Mouse (Mus musculus) liver, embryonic 11.5 days (tissue): ENCODE measurements around the gene Arhgap9. TPM values are rescaled to one million over a fixed set of nuclear protein-coding genes. Genes with fewer than 3 reads are reported as not detected.

Experiments used
- ATAC-seq: fragments of 200-750 bp; cut with Nextera tagmentation; replicated peaks from 2 replicates; pipeline ENCODE4 v1.8.0; 2017; ENCODE audit warnings: moderate number of reproducible peaks, mild to moderate bottlenecking, moderate TSS enrichment, moderate library complexity; ENCODE audit not compliant: low FRiP score
- DNase-seq: peaks from one replicate; pipeline ENCODE4 v3.0.0-alpha.2; 2017; ENCODE audit warnings: low spot score
- H3K27ac ChIP-seq: fragments of 300-500 bp; sonication (generic); 2 replicates; pipeline ENCODE4 v1.5.1; 2014; ENCODE audit warnings: mild to moderate bottlenecking, low read depth, low read length, control low read depth
- H3K27me3 ChIP-seq: fragments of 300-500 bp; sonication (generic); replicated peaks from 2 replicates; pipeline ENCODE4 v1.6.1; 2014; ENCODE audit warnings: low read length, mixed read lengths; ENCODE audit not compliant: control insufficient read depth, insufficient read depth
- H3K36me3 ChIP-seq: fragments of 300-500 bp; sonication (generic); 2 replicates; pipeline ENCODE4 v1.6.1; 2014; ENCODE audit warnings: mild to moderate bottlenecking, low read length, moderate library complexity, mixed read lengths; ENCODE audit not compliant: control insufficient read depth, insufficient read depth
- H3K4me1 ChIP-seq: fragments of 300-500 bp; sonication (generic); replicated peaks from 2 replicates; pipeline ENCODE4 v1.6.1; 2014; ENCODE audit warnings: low read length, mixed read lengths; ENCODE audit not compliant: control insufficient read depth, insufficient read depth
- H3K4me2 ChIP-seq: fragments of 300-500 bp; sonication (generic); 2 replicates; pipeline ENCODE4 v1.6.1; 2014; ENCODE audit warnings: mild to moderate bottlenecking, control low read depth, moderate library complexity
- H3K4me3 ChIP-seq: fragments of 300-500 bp; sonication (generic); 2 replicates; pipeline ENCODE4 v1.5.1; 2014; ENCODE audit warnings: low read depth, low read length, control low read depth
- H3K9ac ChIP-seq: fragments of 300-500 bp; sonication (generic); 2 replicates; pipeline ENCODE4 v1.6.1; 2014; ENCODE audit warnings: low read depth, low read length, control low read depth
- H3K9me3 ChIP-seq: fragments of 300-500 bp; sonication (generic); 2 replicates; pipeline ENCODE4 v1.6.1; 2016; ENCODE audit warnings: low read length, inconsistent platforms, mixed read lengths; ENCODE audit not compliant: control insufficient read depth
- WGBS: fragments of 180-500 bp; shearing (Covaris S2); extraction: QIAGEN DNeasy Blood & Tissue Kit; methylation state at CpG from one replicate; pipeline ENCODE4 v1.1.7; 2014; 5-methylcytosine and 5-hydroxymethylcytosine counted together
- polyA plus RNA-seq: library from polyadenylated mRNA; unstranded; fragments of >200 nt; fragmentation: Nextera tagmentation; extraction: Ambion mirVana; gene quantifications from 2 replicates; pipeline ENCODE4 v1.2.1, GENCODE M21; 2014

The Arhgap9 gene
- polyA plus RNA-seq, 1 experiment from 2014 or later: 22.0 TPM

GRCm38 (mm10) chr10:127325454-127326016 is 3.8 kb downstream of the Arhgap9 start:
- peaks cover 3% of the 10 kb centered on the region; the same call in 1 of the 2 replicates for H3K36me3 ChIP-seq
- 24% methylated on average over 14 of the region's 14 CpGs for WGBS
- H3K4me1 ChIP-seq: peaks cover 37% of the 10 kb centered on the region
- H3K27me3 ChIP-seq: peaks cover 26% of the 10 kb centered on the region
- ATAC-seq (peak; percentile 8; the same call in 1 of the 2 replicates), DNase-seq (no peak)
- no peaks in the 10 kb centered on the region for H3K9me3 ChIP-seq
- H3K9ac ChIP-seq: peak overlapping the region; percentile 85
- peak overlapping the region; percentile 97 for H3K4me2 ChIP-seq
- peak overlapping the region; percentile 60 for H3K27ac ChIP-seq
- peak overlapping the region; percentile 70 for H3K4me3 ChIP-seq

- peak overlapping the region; percentile 85 for H3K9ac ChIP-seq
- peaks cover 37% of the 10 kb centered on the region for H3K4me1 ChIP-seq
- H3K9me3 ChIP-seq: no peaks in the 10 kb centered on the region
- H3K36me3 ChIP-seq: peaks cover 3% of the 10 kb centered on the region; the same call in 1 of the 2 replicates
- ATAC-seq (peak; percentile 60), DNase-seq (peak; percentile 68)
- peak overlapping the region; percentile 70 for H3K4me3 ChIP-seq
- peak overlapping the region; percentile 97 for H3K4me2 ChIP-seq
- WGBS: under 1% methylated on average over 54 of the region's 54 CpGs
- H3K27ac ChIP-seq: peak overlapping the region; percentile 60
- H3K27me3 ChIP-seq: peaks cover 26% of the 10 kb centered on the region
Observed at GRCm38 (mm10) chr10:127326017-127326801, 4.4 kb downstream of the Arhgap9 start.

- 8% methylated on average over 29 of the region's 29 CpGs for WGBS
- peaks cover 29% of the 10 kb centered on the region for H3K27me3 ChIP-seq
Observed at GRCm38 (mm10) chr10:127326828-127327227, 5.1 kb downstream of the Arhgap9 start.

DNA sequence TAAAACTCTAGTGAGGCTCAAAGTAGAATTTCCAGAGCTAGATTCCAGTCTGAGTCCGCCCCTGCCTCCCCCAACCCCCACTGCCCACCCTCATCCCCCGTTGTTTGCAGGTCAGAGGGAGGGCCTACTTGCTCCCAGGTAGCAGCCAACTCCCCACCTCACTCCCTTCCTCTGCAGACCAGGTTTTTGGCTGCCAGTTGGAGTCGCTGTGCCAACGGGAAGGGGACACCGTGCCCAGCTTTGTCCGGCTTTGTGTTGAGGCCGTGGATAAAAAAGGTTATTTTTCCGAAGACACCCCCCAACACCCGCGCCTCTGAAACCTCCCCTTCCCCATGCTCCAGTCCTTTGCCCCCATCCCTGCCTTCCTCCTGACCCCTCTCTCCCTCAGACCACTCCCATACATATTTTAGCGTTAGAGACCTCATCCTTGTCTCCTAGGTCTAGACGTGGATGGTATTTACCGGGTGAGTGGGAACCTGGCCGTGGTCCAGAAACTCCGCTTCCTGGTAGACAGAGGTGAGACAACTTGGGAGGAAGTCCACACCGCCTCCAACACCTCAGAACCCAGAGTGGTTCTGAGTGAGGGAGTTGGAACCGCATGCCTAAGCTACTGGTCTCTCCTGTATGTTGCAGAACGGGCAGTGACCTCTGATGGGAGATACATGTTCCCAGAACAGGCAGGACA is 5.8 kb downstream of the Arhgap9 start:
- WGBS: 68% methylated on average over 18 of the region's 18 CpGs
- Histone ChIP-seq H3K27ac (no peak overlapping the region), H3K36me3 (peaks cover 3% of the 10 kb centered on the region; the same call in 1 of the 2 replicates), H3K27me3 (peaks cover 29% of the 10 kb centered on the region), H3K9me3 (no peaks in the 10 kb centered on the region), H3K9ac (no peak overlapping the region), H3K4me3 (peak overlapping the region; percentile 70), H3K4me1 (peaks cover 37% of the 10 kb centered on the region), H3K4me2 (peak overlapping the region; percentile 97)
- no peak for DNase-seq
- ATAC-seq: no peak

More at GRCm38 (mm10) chr10:127326828-127327227, 5.1 kb downstream of the Arhgap9 start:
- Histone ChIP-seq H3K4me1 (peaks cover 37% of the 10 kb centered on the region), H3K36me3 (peaks cover 3% of the 10 kb centered on the region; the same call in 1 of the 2 replicates), H3K4me2 (peak overlapping the region; percentile 97), H3K9ac (peak overlapping the region; percentile 85), H3K27ac (no peak overlapping the region), H3K9me3 (no peaks in the 10 kb centered on the region), H3K4me3 (peak overlapping the region; percentile 70)
- DNase-seq: no peak
- ATAC-seq: no peak

GRCm38 (mm10) chr10:127330212-127330611 is 8.4 kb downstream of the Arhgap9 start:
- Histone ChIP-seq H3K27ac (no peak overlapping the region), H3K9me3 (no peaks in the 10 kb centered on the region), H3K27me3 (peaks cover 29% of the 10 kb centered on the region), H3K9ac (no peak overlapping the region), H3K36me3 (peaks cover 5% of the 10 kb centered on the region; the same call in 1 of the 2 replicates), H3K4me3 (no peak overlapping the region), H3K4me1 (peaks cover 17% of the 10 kb centered on the region), H3K4me2 (no peak overlapping the region)
- ATAC-seq (no peak), DNase-seq (no peak)
- WGBS: 77% methylated on average over 7 of the region's 7 CpGs

DNA sequence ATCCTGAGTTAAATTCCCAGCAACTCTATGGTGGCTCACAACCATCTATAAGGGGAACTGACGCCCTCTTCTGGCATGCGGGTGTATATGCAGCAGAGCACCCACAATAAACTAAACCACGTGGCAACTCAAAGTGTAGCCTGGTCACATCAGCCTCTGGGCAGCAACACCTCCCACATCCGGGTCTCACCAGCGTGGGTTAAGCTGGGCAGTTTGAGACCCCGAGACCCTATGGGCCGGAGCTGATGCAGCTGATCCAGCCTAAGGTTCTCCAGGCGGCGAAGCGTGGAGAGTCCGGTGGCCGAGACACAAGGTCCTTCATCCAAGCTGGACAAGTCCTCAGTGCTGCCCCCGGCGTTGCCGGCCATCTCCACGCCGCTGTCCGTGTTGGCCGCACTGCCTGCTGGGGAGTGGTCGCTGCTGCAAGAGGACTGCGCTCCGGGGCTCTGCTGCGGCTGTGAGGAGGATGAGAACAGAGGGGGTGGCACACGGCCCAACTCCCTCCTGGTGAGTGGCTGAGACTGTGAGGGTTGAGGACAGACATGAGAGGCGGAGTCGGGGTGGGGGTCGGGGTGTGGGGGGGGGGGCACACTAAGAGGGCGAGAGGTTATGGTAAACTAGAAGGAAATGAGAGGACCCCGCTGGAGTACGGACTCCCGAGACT is 10.6 kb downstream of the Arhgap9 start:
- peaks cover 5% of the 10 kb centered on the region; the same call in 1 of the 2 replicates for H3K36me3 ChIP-seq
- 31% methylated on average over 31 of the region's 31 CpGs for WGBS
- peak overlapping the region; percentile 36 for H3K4me3 ChIP-seq
- 0 out of 2 replicates have a peak, but pooled peaks cover 3% of the 10 kb centered on the region for H3K4me1 ChIP-seq
- H3K4me2 ChIP-seq: peak overlapping the region; percentile 62
- no peak overlapping the region; the same call in 1 of the 2 replicates for H3K27ac ChIP-seq
- no peaks in the 10 kb centered on the region for H3K9me3 ChIP-seq
- DNase-seq (peak; percentile 53), ATAC-seq (peak; percentile 47)
- H3K9ac ChIP-seq: 0 out of 2 replicates have a peak overlapping the region, but pooled peaks have one; percentile 39
- peaks cover 12% of the 10 kb centered on the region for H3K27me3 ChIP-seq

- 51% methylated on average over 5 of the region's 5 CpGs for WGBS
- no peaks in the 10 kb centered on the region for H3K9me3 ChIP-seq
- peak; percentile 11; the same call in 1 of the 2 replicates for ATAC-seq
- H3K36me3 ChIP-seq: peaks cover 5% of the 10 kb centered on the region; the same call in 1 of the 2 replicates
- DNase-seq: no peak
- 0 out of 2 replicates have a peak, but pooled peaks cover 3% of the 10 kb centered on the region for H3K4me1 ChIP-seq
- no peak overlapping the region; the same call in 1 of the 2 replicates for H3K4me3 ChIP-seq
- peaks cover 11% of the 10 kb centered on the region; the same call in 1 of the 2 replicates for H3K27me3 ChIP-seq
- H3K9ac ChIP-seq: no peak overlapping the region
- no peak overlapping the region for H3K27ac ChIP-seq
- no peak overlapping the region for H3K4me2 ChIP-seq
Observed at GRCm38 (mm10) chr10:127333152-127333551, 11.4 kb downstream of the Arhgap9 start.

- no peak for DNase-seq
- peaks cover 12% of the 10 kb centered on the region for H3K4me1 ChIP-seq
- peaks cover 24% of the 10 kb centered on the region for H3K27me3 ChIP-seq
- H3K4me2 ChIP-seq: no peak overlapping the region
- H3K9ac ChIP-seq: no peak overlapping the region
- no peaks in the 10 kb centered on the region for H3K9me3 ChIP-seq
- H3K27ac ChIP-seq: no peak overlapping the region
- 59% methylated on average over 1 of the region's 1 CpGs for WGBS
- peaks cover 3% of the 10 kb centered on the region; the same call in 1 of the 2 replicates for H3K36me3 ChIP-seq
- ATAC-seq: no peak
- no peak overlapping the region for H3K4me3 ChIP-seq
Observed at GRCm38 (mm10) chr10:127335271-127335670, 13.5 kb downstream of the Arhgap9 start.
